Mouse (Mus musculus) intestine, embryonic 14.5 days (tissue): ENCODE results near the gene Zfp120. TPM values are rescaled to one million over a fixed set of nuclear protein-coding genes. Genes with fewer than 3 reads are reported as not detected.
"Not testable (repeated sequence)": the region's sequence is repeated elsewhere in the genome, so short reads cannot be mapped to it uniquely, and the experiment has no call there.

Experiments used
- ATAC-seq: fragments of 200-750 bp; cut with Nextera tagmentation; replicated peaks from 2 replicates; pipeline ENCODE4 v1.8.0; 2017; ENCODE audit warnings: low read depth, moderate number of reproducible peaks, moderate TSS enrichment, moderate library complexity; ENCODE audit not compliant: low FRiP score, low TSS enrichment
- DNase-seq: peaks from one replicate; pipeline ENCODE4 v3.0.0-alpha.2; 2018; ENCODE audit warnings: low spot score
- H3K27ac ChIP-seq: fragments of 300-500 bp; sonication (generic); 2 replicates; pipeline ENCODE4 v1.5.1; 2014; ENCODE audit warnings: low read depth, mild to moderate bottlenecking, control low read depth
- H3K27me3 ChIP-seq: fragments of 300-500 bp; sonication (generic); replicated peaks from 2 replicates; pipeline ENCODE4 v1.6.1; 2014; ENCODE audit warnings: low read length, control low read depth; ENCODE audit not compliant: control insufficient read depth, insufficient read depth
- H3K36me3 ChIP-seq: fragments of 300-500 bp; sonication (generic); 2 replicates; pipeline ENCODE4 v1.6.1; 2014; ENCODE audit warnings: low read length, control low read depth; ENCODE audit not compliant: control insufficient read depth, insufficient read depth
- H3K4me1 ChIP-seq: fragments of 300-500 bp; sonication (generic); replicated peaks from 2 replicates; pipeline ENCODE4 v1.6.1; 2014; ENCODE audit warnings: low read length, control low read depth, mixed read lengths; ENCODE audit not compliant: control insufficient read depth, insufficient read depth
- H3K4me2 ChIP-seq: fragments of 300-500 bp; sonication (generic); 2 replicates; pipeline ENCODE4 v1.6.1; 2014; ENCODE audit warnings: low read length
- H3K4me3 ChIP-seq: fragments of 300-500 bp; sonication (generic); 2 replicates; pipeline ENCODE4 v1.5.1; 2014; ENCODE audit warnings: low read depth, low read length, control low read depth, mixed read lengths
- H3K9ac ChIP-seq: fragments of 300-500 bp; sonication (generic); 2 replicates; pipeline ENCODE4 v1.6.1; 2014; ENCODE audit warnings: mild to moderate bottlenecking, low read length
- H3K9me3 ChIP-seq: fragments of 300-500 bp; sonication (generic); 2 replicates; pipeline ENCODE4 v1.6.1; 2016; ENCODE audit warnings: low read length, control low read depth; ENCODE audit not compliant: control insufficient read depth
- WGBS: fragments of 180-500 bp; shearing (Covaris S2); extraction: QIAGEN DNeasy Blood & Tissue Kit; methylation state at CpG from one replicate; pipeline ENCODE4 v1.1.7; 2014; 5-methylcytosine and 5-hydroxymethylcytosine counted together
- polyA plus RNA-seq: library from polyadenylated mRNA; unstranded; fragments of >200 nt; fragmentation: Nextera tagmentation; extraction: Ambion mirVana; gene quantifications from 2 replicates; pipeline ENCODE4 v1.2.1, GENCODE M21; 2014

The Zfp120 gene
- polyA plus RNA-seq, 1 experiment from 2014 or later, result 7.8 TPM

GRCm38 (mm10) chr2:150111247-150111912 is 25.1 kb downstream of the Zfp120 start:
- Histone ChIP-seq H3K27me3 (no peaks in the 10 kb centered on the region), H3K9ac (no peak overlapping the region), H3K9me3 (peaks cover 3% of the 10 kb centered on the region; the same call in 1 of the 2 replicates), H3K36me3 (peaks cover 13% of the 10 kb centered on the region), H3K4me1 (no peaks in the 10 kb centered on the region), H3K4me3 (no peak overlapping the region), H3K27ac (no peak overlapping the region), H3K4me2 (no peak overlapping the region)
- DNase-seq (no peak), ATAC-seq (no peak)
- WGBS, result 82% methylated on average over 10 of the region's 10 CpGs

- H3K27me3 ChIP-seq, H3K4me2 ChIP-seq, H3K36me3 ChIP-seq, H3K4me1 ChIP-seq, H3K4me3 ChIP-seq, ATAC-seq, H3K27ac ChIP-seq, H3K9me3 ChIP-seq, DNase-seq, H3K9ac ChIP-seq: not testable (repeated sequence)
- WGBS, result 16% methylated on average over 2 of the region's 2 CpGs
Observed at GRCm38 (mm10) chr2:150099618-150100017, 36.9 kb downstream of the Zfp120 start.

Other genes starting within 250 kb of the Zfp120 start
- gene Gm10770, start 43.0 kb upstream of the Zfp120 start, polyA plus RNA-seq, result not detected in 2 replicates
- not detected in 2 replicates for gene Gm14139, start 45.0 kb upstream of the Zfp120 start, polyA plus RNA-seq
- gene Zfp937, start 81.4 kb upstream of the Zfp120 start, polyA plus RNA-seq, result 10.2 and 12.7 TPM in 2 replicates
- 3.9 and 4.2 TPM in 2 replicates for gene Gm21994, start 118.9 kb upstream of the Zfp120 start, polyA plus RNA-seq
- gene Gm14124, start 120.8 kb upstream of the Zfp120 start, polyA plus RNA-seq, result not detected in 2 replicates
- 1.3 and 2.7 TPM in 2 replicates for gene Gm10130, start 187.0 kb upstream of the Zfp120 start, polyA plus RNA-seq
- gene 3300002I08Rik, start 226.1 kb upstream of the Zfp120 start, polyA plus RNA-seq, result 6.9 and 9.0 TPM in 2 replicates